Mouse (Mus musculus): ENCODE data around the gene Olfr1160. TPM values are rescaled to one million over a fixed set of nuclear protein-coding genes. Genes with fewer than 3 reads are reported as not detected.
"Not testable (repeated sequence)": the region's sequence is repeated elsewhere in the genome, so short reads cannot be mapped to it uniquely, and the experiment has no call there.

Olfr1160 gene
- not detected in 2 replicates for polyA plus RNA-seq (2014; fragmentation: Nextera tagmentation; extraction: Ambion mirVana)

DNA sequence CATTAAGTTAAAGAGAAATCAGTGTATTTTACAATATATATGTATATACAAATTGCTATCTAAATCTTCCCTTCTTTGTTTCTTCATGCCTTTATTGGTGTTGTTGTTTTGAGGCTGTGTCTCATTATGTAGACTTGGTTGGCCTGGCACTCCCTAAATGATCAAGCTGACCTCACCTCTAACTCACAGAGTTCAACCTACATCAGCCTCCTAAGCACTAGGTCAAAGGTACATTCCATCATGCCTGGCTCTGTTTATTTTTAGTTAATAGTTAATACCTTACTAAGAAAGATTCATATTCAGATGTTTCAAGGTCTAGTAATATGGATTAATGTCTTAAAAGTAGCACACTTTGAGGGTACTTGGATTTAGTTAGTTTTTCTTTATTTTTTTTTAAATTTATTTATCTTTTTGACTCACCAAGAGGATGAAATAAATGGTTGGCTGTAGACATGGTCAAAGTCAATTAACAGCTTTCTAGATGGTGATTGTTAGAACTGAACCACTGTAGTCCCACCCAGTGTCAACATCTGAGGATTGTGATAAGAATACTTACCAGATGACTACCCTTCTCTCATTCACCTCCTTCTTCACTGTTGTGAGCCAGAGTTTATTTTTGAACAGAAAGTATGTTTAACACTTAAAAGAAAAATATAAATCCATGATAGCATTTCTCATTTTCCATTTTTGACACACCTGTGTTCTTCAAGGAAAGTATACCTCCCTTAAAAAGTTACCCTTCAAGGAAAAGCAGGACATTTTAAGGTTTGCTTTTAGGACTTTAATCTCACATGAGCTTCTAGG lies at the start of gene Olfr1160:
Olfr1160 (minus strand) TSS at position 754 of the 804 bp plus-strand sequence.
- no peak within 1 kb of the TSS for H3K27ac ChIP-seq (replicated peaks; ENCODE audit: low read depth, low read length)
- H3K4me1 ChIP-seq (ENCODE audit: control insufficient read depth, insufficient read depth, low read length), result no peaks in the 10 kb centered on the region
- no peak within 1 kb of the TSS for H3K4me3 ChIP-seq (replicated peaks; ENCODE audit: low read depth, low read length)
- H3K36me3 ChIP-seq (ENCODE audit: control insufficient read depth, insufficient read depth, low read length), result no peaks in the 10 kb centered on the region
- ATAC-seq (ENCODE audit: low FRiP score, low TSS enrichment) (no peak), DNase-seq (no peak)
- H3K9me3 ChIP-seq (ENCODE audit: control insufficient read depth, low read length), result no peaks in the 10 kb centered on the region
- no peak within 1 kb of the TSS for H3K9ac ChIP-seq (replicated peaks; ENCODE audit: low read length)
- no peak within 1 kb of the TSS for H3K4me2 ChIP-seq (ENCODE audit: low read length)
- H3K27me3 ChIP-seq (ENCODE audit: control insufficient read depth, insufficient read depth, low read length), result no peaks in the 10 kb centered on the region

DNA sequence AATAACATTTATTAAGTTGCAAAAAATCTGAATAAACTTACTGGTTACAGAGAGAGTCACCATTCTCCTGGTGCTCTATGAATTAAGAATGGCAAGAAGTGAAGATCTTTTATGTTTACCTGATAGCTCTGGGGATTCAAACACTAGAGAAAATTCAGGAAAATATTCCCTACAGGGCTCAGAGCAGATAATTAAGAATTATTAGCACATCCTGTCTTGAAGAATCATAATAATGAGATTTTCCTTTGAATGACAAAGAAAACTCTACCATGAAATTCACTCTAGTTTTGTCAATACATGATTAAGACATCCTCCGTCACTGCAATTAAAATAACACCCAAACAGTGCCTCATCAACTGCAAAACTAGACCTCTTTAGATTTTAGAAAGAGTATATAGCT lies 43.0 kb upstream of the Olfr1160 start, which contains the start of gene Olfr1162:
Olfr1162 (minus strand) TSS at position 101 of the 400 bp plus-strand sequence.
- Histone ChIP-seq H3K27ac (replicated peaks; ENCODE audit: low read depth, low read length) (no peak within 1 kb of the TSS), H3K36me3 (ENCODE audit: control insufficient read depth, insufficient read depth, low read length) (no peaks in the 10 kb centered on the region), H3K9me3 (ENCODE audit: control insufficient read depth, low read length) (no peaks in the 10 kb centered on the region), H3K4me1 (ENCODE audit: control insufficient read depth, insufficient read depth, low read length) (no peaks in the 10 kb centered on the region), H3K4me2 (ENCODE audit: low read length) (no peak within 1 kb of the TSS), H3K4me3 (replicated peaks; ENCODE audit: low read depth, low read length) (no peak within 1 kb of the TSS), H3K27me3 (ENCODE audit: control insufficient read depth, insufficient read depth, low read length) (no peaks in the 10 kb centered on the region), H3K9ac (replicated peaks; ENCODE audit: low read length) (no peak within 1 kb of the TSS)
- no peak for ATAC-seq (ENCODE audit: low FRiP score, low TSS enrichment)
- 91% methylated on average over 1 of the region's 1 CpGs for WGBS
- no peak for DNase-seq

DNA sequence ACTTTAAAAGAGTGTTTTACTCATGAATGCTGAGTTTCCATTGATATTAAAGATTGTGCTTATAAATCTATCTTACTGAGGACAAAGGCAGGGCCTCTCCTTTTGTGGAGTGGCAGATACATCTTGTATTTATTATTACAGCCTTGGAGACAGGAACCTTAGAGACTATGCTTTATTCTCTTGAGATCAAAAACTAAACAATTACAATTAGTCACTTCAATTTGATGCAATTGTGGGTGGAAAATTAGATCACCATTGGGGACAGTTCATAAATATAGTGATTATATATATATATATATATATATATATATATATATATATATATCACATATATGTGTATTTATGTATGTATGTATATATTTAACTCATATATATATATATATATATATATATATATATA lies 29.5 kb upstream of the Olfr1160 start, which contains the start of gene Olfr73:
Olfr73 (minus strand) TSS at position 101 of the 400 bp plus-strand sequence.
- H3K36me3 ChIP-seq (ENCODE audit: control insufficient read depth, insufficient read depth, low read length), result no peaks in the 10 kb centered on the region
- H3K4me2 ChIP-seq (ENCODE audit: low read length), result no peak within 1 kb of the TSS
- no peak within 1 kb of the TSS for H3K4me3 ChIP-seq (replicated peaks; ENCODE audit: low read depth, low read length)
- DNase-seq, result no peak
- no peak within 1 kb of the TSS for H3K27ac ChIP-seq (replicated peaks; ENCODE audit: low read depth, low read length)
- no peaks in the 10 kb centered on the region for H3K9me3 ChIP-seq (ENCODE audit: control insufficient read depth, low read length)
- ATAC-seq (ENCODE audit: low FRiP score, low TSS enrichment), result no peak
- no peak within 1 kb of the TSS for H3K9ac ChIP-seq (replicated peaks; ENCODE audit: low read length)
- no peaks in the 10 kb centered on the region for H3K27me3 ChIP-seq (ENCODE audit: control insufficient read depth, insufficient read depth, low read length)
- H3K4me1 ChIP-seq (ENCODE audit: control insufficient read depth, insufficient read depth, low read length), result no peaks in the 10 kb centered on the region

DNA sequence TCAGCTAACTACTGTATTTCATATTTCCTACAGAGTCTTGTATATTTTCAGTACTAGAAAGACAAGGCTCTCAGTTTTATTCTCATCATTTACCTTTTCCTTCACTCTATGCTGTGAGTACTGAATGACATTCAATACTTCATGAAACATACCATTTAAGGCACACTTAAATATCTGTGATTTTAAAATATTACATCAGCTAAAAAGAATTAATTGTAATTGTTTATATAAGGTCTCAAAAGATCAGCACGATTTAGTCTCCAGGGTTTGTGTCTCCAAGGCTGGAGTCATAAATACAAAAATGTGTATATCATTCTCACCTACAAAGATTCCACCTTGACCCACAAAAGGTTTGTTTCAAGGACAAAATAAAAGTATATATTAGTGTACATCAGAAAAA lies 14.4 kb upstream of the Olfr1160 start, which contains the start of gene Olfr1161:
Olfr1161 (plus strand) TSS at position 301 of the 400 bp plus-strand sequence.
- not testable (repeated sequence) for H3K36me3 ChIP-seq (ENCODE audit: control insufficient read depth, insufficient read depth, low read length); H3K9ac ChIP-seq (replicated peaks; ENCODE audit: low read length); DNase-seq; H3K9me3 ChIP-seq (ENCODE audit: control insufficient read depth, low read length); H3K27ac ChIP-seq (replicated peaks; ENCODE audit: low read depth, low read length); ATAC-seq (ENCODE audit: low FRiP score, low TSS enrichment); H3K4me2 ChIP-seq (ENCODE audit: low read length); H3K4me1 ChIP-seq (ENCODE audit: control insufficient read depth, insufficient read depth, low read length); H3K27me3 ChIP-seq (ENCODE audit: control insufficient read depth, insufficient read depth, low read length); H3K4me3 ChIP-seq (replicated peaks; ENCODE audit: low read depth, low read length)
- 90% methylated on average over 1 of the region's 1 CpGs for WGBS

DNA sequence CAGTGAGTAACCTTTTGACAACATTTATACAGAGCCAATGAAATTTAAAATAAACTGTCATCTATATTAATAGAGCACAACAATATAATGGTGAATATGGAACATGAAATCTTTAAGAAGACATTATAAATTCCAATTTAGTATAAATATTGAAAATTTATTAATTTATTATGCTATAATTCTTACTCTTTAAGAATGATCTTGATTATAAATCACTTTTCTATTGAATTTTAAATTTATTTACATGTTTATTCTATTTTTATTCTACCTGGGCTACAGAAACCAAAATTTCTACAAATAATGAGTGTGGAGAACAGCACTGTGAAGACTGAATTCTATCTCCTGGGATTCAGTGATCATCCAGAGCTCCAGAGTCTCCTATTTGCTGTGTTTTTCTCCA lies 18.3 kb downstream of the Olfr1160 start, which contains the start of gene Olfr1158:
Olfr1158 (plus strand) TSS at position 301 of the 400 bp plus-strand sequence.
- no peaks in the 10 kb centered on the region for H3K4me1 ChIP-seq (ENCODE audit: control insufficient read depth, insufficient read depth, low read length)
- no peak within 1 kb of the TSS for H3K9ac ChIP-seq (replicated peaks; ENCODE audit: low read length)
- no peaks in the 10 kb centered on the region for H3K9me3 ChIP-seq (ENCODE audit: control insufficient read depth, low read length)
- H3K36me3 ChIP-seq (ENCODE audit: control insufficient read depth, insufficient read depth, low read length), result no peaks in the 10 kb centered on the region
- no peaks in the 10 kb centered on the region for H3K27me3 ChIP-seq (ENCODE audit: control insufficient read depth, insufficient read depth, low read length)
- DNase-seq, result no peak
- no peak within 1 kb of the TSS for H3K4me3 ChIP-seq (replicated peaks; ENCODE audit: low read depth, low read length)
- no peak within 1 kb of the TSS for H3K27ac ChIP-seq (replicated peaks; ENCODE audit: low read depth, low read length)
- ATAC-seq (ENCODE audit: low FRiP score, low TSS enrichment), result no peak
- H3K4me2 ChIP-seq (ENCODE audit: low read length), result no peak within 1 kb of the TSS

DNA sequence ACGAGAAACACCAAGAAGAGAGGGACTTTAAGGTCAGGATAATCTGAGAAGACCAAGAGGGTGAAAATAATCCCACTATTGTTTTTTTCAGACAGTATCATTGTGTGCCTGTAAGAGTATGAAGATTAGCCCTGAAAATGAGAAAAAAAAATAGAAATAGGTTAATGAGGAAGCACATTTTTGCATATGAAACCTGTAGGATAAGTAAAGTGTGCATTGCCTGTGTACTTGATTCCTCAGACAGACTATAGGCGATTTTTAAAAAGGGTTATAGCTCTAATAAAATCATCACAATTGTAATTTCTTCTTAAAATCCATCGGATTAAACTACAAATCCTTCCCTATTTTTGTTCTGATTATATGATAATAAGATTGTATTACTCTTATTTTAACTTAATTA lies 33.5 kb downstream of the Olfr1160 start, which contains the start of gene Olfr74:
Olfr74 (minus strand) TSS at position 101 of the 400 bp plus-strand sequence.
- WGBS, result 77% methylated on average over 3 of the region's 3 CpGs
- no peaks in the 10 kb centered on the region for H3K36me3 ChIP-seq (ENCODE audit: control insufficient read depth, insufficient read depth, low read length)
- ATAC-seq (ENCODE audit: low FRiP score, low TSS enrichment) (no peak), DNase-seq (no peak)
- H3K9me3 ChIP-seq (ENCODE audit: control insufficient read depth, low read length), result no peaks in the 10 kb centered on the region
- no peaks in the 10 kb centered on the region for H3K4me1 ChIP-seq (ENCODE audit: control insufficient read depth, insufficient read depth, low read length)
- H3K27ac ChIP-seq (replicated peaks; ENCODE audit: low read depth, low read length), result no peak within 1 kb of the TSS
- H3K4me2 ChIP-seq (ENCODE audit: low read length), result no peak within 1 kb of the TSS
- H3K4me3 ChIP-seq (replicated peaks; ENCODE audit: low read depth, low read length), result no peak within 1 kb of the TSS
- H3K27me3 ChIP-seq (ENCODE audit: control insufficient read depth, insufficient read depth, low read length), result no peaks in the 10 kb centered on the region
- no peak within 1 kb of the TSS for H3K9ac ChIP-seq (replicated peaks; ENCODE audit: low read length)

DNA sequence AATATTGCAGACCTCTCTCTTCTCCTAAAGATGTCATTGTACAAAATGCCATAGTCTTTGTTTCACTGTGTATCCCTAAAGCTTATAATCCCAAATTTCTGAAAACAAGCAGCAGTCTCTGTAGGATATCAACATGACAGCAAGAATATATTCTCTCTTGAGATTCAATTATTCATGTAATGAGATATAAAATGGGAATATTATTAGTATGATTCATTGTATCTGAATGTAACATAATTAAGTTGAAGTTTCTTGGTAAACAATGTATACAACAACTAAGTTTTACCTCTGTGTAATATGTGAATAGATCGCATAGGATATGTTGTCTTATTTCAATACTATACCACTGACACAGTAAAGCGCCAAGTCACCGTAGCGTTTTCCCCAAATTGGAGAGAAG lies 39.9 kb downstream of the Olfr1160 start, which contains the start of gene Olfr1157:
Olfr1157 (minus strand) TSS at position 101 of the 400 bp plus-strand sequence.
- no peak within 1 kb of the TSS for H3K9ac ChIP-seq (replicated peaks; ENCODE audit: low read length)
- ATAC-seq (ENCODE audit: low FRiP score, low TSS enrichment) (no peak), DNase-seq (no peak)
- H3K9me3 ChIP-seq (ENCODE audit: control insufficient read depth, low read length), result no peaks in the 10 kb centered on the region
- WGBS, result 96% methylated on average over 4 of the region's 4 CpGs
- H3K27me3 ChIP-seq (ENCODE audit: control insufficient read depth, insufficient read depth, low read length), result no peaks in the 10 kb centered on the region
- no peak within 1 kb of the TSS for H3K27ac ChIP-seq (replicated peaks; ENCODE audit: low read depth, low read length)
- no peaks in the 10 kb centered on the region for H3K36me3 ChIP-seq (ENCODE audit: control insufficient read depth, insufficient read depth, low read length)
- H3K4me3 ChIP-seq (replicated peaks; ENCODE audit: low read depth, low read length), result no peak within 1 kb of the TSS
- H3K4me1 ChIP-seq (ENCODE audit: control insufficient read depth, insufficient read depth, low read length), result no peaks in the 10 kb centered on the region
- no peak within 1 kb of the TSS for H3K4me2 ChIP-seq (ENCODE audit: low read length)

DNA sequence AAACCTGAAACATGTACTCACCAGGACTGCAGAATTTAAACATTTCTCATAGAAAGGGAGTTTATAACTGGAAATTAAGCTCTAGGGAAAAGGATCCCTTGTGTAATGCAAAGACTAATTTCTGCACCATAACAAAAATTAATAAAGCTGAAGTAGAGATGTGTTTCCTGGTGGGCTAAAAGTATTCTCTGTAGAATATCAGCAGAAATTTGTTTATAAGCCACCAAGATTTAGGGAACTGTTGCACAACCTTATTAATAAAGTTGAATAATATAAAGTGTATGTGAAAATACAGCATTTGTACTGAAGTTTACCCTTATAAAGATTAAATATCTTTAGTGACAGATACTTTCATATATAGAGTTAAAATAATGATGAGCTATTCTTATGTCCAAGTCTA lies 55.1 kb downstream of the Olfr1160 start, which contains the start of gene Olfr1156:
Olfr1156 (minus strand) TSS at position 101 of the 400 bp plus-strand sequence.
- no peaks in the 10 kb centered on the region for H3K36me3 ChIP-seq (ENCODE audit: control insufficient read depth, insufficient read depth, low read length)
- H3K9ac ChIP-seq (replicated peaks; ENCODE audit: low read length), result no peak within 1 kb of the TSS
- ATAC-seq (ENCODE audit: low FRiP score, low TSS enrichment), result no peak
- H3K4me2 ChIP-seq (ENCODE audit: low read length), result no peak within 1 kb of the TSS
- DNase-seq, result no peak
- no peak within 1 kb of the TSS for H3K4me3 ChIP-seq (replicated peaks; ENCODE audit: low read depth, low read length)
- H3K4me1 ChIP-seq (ENCODE audit: control insufficient read depth, insufficient read depth, low read length), result no peaks in the 10 kb centered on the region
- H3K27me3 ChIP-seq (ENCODE audit: control insufficient read depth, insufficient read depth, low read length), result no peaks in the 10 kb centered on the region
- H3K9me3 ChIP-seq (ENCODE audit: control insufficient read depth, low read length), result no peaks in the 10 kb centered on the region
- no peak within 1 kb of the TSS for H3K27ac ChIP-seq (replicated peaks; ENCODE audit: low read depth, low read length)
